Mouse (Mus musculus): ENCODE results near the gene Entpd7.
A peak's percentile ranks its signal among the peaks of the same experiment; 100 is the strongest.

The Entpd7 gene

GRCm38 (mm10) chr19:43674730-43675524, 14.5 kb upstream of the Entpd7 start, which contains the start of gene Slc25a28:
TSS of gene Slc25a28 (minus strand) at chr19:43674881.
- DNase-seq (ENCODE audit: low read depth, low spot score), result peak; percentile 100

- peak; percentile 69 for DNase-seq (ENCODE audit: low read depth, low spot score)
Observed at GRCm38 (mm10) chr19:43675525-43676400, 13.7 kb upstream of the Entpd7 start.

GRCm38 (mm10) chr19:43678467-43679003, 10.9 kb upstream of the Entpd7 start:
- no peak for DNase-seq (ENCODE audit: low read depth, low spot score)

GRCm38 (mm10) chr19:43679474-43679981, 9.9 kb upstream of the Entpd7 start:
- no peak for DNase-seq (ENCODE audit: low read depth, low spot score)

GRCm38 (mm10) chr19:43681541-43681940, 7.9 kb upstream of the Entpd7 start:
- DNase-seq (ENCODE audit: low read depth, low spot score), result no peak

- no peak for DNase-seq (ENCODE audit: low read depth, low spot score)
Observed at GRCm38 (mm10) chr19:43692815-43693214, 3.3 kb downstream of the Entpd7 start.

GRCm38 (mm10) chr19:43695514-43695964, 6.1 kb downstream of the Entpd7 start:
- DNase-seq (ENCODE audit: low read depth, low spot score), result no peak

GRCm38 (mm10) chr19:43697666-43698370, 8.3 kb downstream of the Entpd7 start:
- DNase-seq (ENCODE audit: low read depth, low spot score), result no peak

DNA sequence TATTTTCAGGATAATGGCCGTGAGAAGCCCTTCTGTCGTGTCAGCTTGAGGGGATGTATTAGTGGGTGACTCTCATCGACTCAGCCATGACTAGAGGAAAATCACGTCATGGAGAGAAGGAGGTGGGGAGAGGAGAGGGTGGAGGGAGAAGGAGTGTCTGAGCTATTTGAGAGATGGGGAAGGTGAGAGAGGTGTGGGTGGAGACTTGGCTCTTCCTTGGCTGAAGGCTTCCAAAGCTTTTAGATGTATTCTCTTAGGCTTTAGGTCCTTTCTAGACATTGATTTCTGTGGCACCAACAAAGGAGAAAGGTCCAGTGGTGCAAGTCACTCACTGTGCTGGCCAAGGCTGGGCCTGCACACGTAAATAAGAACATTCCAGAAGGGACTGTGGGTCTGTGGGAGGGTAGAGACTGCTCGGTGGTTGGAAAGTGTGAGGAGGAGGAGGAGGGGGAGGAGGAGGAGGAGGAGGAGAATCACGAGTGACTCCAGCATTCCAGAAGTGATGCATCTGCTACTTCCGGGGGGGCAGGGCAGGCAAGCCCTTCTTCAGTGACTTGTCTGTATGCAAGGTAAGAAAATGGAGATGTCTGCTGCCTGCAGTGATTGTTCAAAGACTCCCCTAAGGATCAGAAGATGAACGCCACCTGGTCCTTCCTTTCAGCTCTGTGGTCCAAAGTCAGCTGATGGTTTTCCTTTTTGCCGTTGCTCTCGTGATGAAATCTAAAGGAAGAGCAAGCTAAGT, 9.7 kb downstream of the Entpd7 start:
- DNase-seq (ENCODE audit: low read depth, low spot score), result no peak

DNA sequence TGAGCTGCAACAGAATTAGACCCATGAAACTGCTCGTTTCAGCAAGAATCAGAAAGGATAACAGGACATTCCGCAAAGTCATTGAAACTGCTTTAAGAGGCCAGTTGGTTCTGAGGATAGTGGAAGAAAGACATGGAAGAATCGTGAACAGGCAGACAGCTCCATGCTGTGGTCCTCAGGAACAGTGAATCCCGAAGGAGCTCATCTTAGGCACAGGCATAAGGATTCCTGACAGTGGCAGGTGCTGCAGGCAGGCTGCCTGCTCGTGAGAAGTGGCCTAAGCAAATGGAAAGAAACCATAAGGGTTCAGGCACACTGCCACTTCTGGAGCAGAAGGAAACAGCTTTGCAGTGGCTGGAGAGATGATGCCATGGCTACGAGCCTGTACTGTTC, 10.3 kb downstream of the Entpd7 start:
- DNase-seq (ENCODE audit: low read depth, low spot score), result no peak

- no peak for DNase-seq (ENCODE audit: low read depth, low spot score)
Observed at GRCm38 (mm10) chr19:43704211-43704610, 14.7 kb downstream of the Entpd7 start.

GRCm38 (mm10) chr19:43704787-43705497, 15.5 kb downstream of the Entpd7 start:
- no peak for DNase-seq (ENCODE audit: low read depth, low spot score)

DNA sequence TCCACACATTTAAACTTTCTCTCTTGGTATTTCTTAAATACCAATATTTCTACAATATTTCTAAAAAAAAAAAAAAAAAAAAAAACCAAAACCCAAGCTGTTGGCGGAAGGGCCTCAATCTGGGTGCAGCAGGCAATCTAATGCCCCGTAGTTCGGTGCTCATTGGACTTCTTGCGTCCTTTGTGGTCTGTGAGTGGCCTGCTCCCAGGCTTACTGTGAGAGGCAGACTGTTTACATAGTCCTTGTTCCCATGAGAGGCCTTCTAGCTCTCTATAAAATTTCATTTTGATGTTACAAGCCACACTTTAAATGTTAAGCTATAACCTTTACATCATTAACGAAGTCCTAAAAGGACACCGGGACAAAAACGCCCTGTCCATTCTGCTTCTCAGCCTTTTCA, 18.7 kb downstream of the Entpd7 start:
- no peak for DNase-seq (ENCODE audit: low read depth, low spot score)

DNA sequence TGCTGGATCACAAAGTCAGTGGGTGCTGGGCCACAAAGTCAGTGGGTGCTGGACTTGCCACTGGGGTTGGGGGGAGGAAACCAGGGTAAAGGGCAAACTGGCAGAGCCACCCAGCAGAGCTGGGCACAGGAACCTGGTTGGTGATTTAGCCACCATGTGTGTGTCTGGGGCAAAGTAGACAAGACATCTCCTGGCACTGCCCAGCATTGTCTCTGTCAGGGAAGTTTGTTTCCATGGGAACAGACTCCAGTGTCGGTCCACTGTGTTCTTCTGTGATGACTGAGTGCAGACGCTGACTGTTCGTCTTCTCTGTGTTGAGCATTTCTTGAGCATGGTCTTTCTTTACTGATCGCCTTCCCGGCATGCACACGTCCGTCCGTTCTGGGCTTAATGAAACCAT, 19.8 kb downstream of the Entpd7 start:
- no peak for DNase-seq (ENCODE audit: low read depth, low spot score)

GRCm38 (mm10) chr19:43711159-43711916, 21.9 kb downstream of the Entpd7 start:
- peak; percentile 46 for DNase-seq (ENCODE audit: low read depth, low spot score)

- DNase-seq (ENCODE audit: low read depth, low spot score), result no peak
Observed at GRCm38 (mm10) chr19:43711971-43712370, 22.5 kb downstream of the Entpd7 start.

DNA sequence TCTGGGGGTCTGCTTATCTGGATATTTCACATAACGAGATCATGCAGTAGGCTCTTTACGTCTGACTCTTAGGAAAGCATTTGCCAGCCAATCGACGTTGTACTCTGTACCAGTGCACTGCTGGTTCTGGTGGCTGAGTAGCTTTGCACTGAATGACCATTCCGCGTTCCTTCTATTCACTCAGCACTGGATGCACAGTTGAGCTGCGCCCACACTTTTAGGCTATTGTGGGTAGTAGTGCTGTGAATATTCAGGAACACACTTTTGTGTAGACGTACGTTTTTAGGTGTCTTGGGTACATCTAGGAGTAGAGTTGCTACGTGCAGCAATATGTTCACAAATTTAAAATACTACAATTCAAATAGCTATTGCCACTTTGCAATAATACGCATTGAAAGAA, 30.6 kb downstream of the Entpd7 start:
- DNase-seq (ENCODE audit: low read depth, low spot score), result no peak

- peak; percentile 33 for DNase-seq (ENCODE audit: low read depth, low spot score)
Observed at GRCm38 (mm10) chr19:43722891-43723290, 33.4 kb downstream of the Entpd7 start.

GRCm38 (mm10) chr19:43723501-43723900, 34.0 kb downstream of the Entpd7 start:
- peak; percentile 5 for DNase-seq (ENCODE audit: low read depth, low spot score)

Data from CD4-positive, CD25-positive, alpha-beta regulatory T cell, adult 2 months (primary cell).